13 mouse cellular contexts compared by ENCODE assay signal in genomic region chr10:62194461-62194860, GRCm38 (mm10). TPM values are rescaled to one million over a fixed set of nuclear protein-coding genes. Genes with fewer than 3 reads are reported as not detected.
A peak's percentile ranks its signal among the peaks of the same experiment; 100 is the strongest.
DNase-seq lines count a peak whose midpoint lies in the region; ATAC-seq lines count a peak whose summit lies in the region.
"Had no signal": no experiment of that assay in that cellular context is flagged by ENCODE, and none has a peak within 500 bp of the region (broad histone marks: within the 10 kb centered on the region; RNA-seq: fewer than 3 reads in every experiment).

No protein-coding gene starts in this region.

- no peak overlapping the region for H3K4me3 ChIP-seq in hindbrain, embryonic 12.5 days
- H3K4me3 ChIP-seq in hindbrain, embryonic 10.5 days = no peak overlapping the region
- H3K4me3 ChIP-seq: heart, embryonic 12.5 days had no signal

- H3K27ac ChIP-seq in hindbrain, embryonic 12.5 days = no peak overlapping the region
- no peak overlapping the region for H3K27ac ChIP-seq in hindbrain, embryonic 10.5 days

- H3K4me2 ChIP-seq in hindbrain, embryonic 12.5 days (replicated peaks) = no peak overlapping the region
- H3K4me2 ChIP-seq: heart, embryonic 12.5 days; lung, embryonic 14.5 days had no signal

- no peaks in the 10 kb centered on the region for H3K27me3 ChIP-seq in hindbrain, embryonic 12.5 days
- no peaks in the 10 kb centered on the region for H3K27me3 ChIP-seq in hindbrain, embryonic 10.5 days (ENCODE audit: insufficient read depth, poor library complexity, severe bottlenecking)
- H3K27me3 ChIP-seq: heart, embryonic 12.5 days had no signal

- H3K9ac ChIP-seq in hindbrain, embryonic 12.5 days = no peak overlapping the region
- H3K9ac ChIP-seq: heart, embryonic 12.5 days; lung, embryonic 14.5 days had no signal

- no peaks in the 10 kb centered on the region for H3K9me3 ChIP-seq in hindbrain, embryonic 12.5 days (replicated peaks)
- H3K9me3 ChIP-seq in hindbrain, embryonic 10.5 days = no peaks in the 10 kb centered on the region
- H3K9me3 ChIP-seq: heart, embryonic 12.5 days had no signal

- H3K4me1 ChIP-seq in hindbrain, embryonic 12.5 days = peaks cover 7% of the 10 kb centered on the region; the same call in 1 of the 2 replicates
- H3K4me1 ChIP-seq in hindbrain, embryonic 10.5 days (replicated peaks) = peaks cover 30% of the 10 kb centered on the region

- 66% methylated on average over 5 of the region's 5 CpGs for WGBS in hindbrain, embryonic 12.5 days
- 80% methylated on average over 5 of the region's 5 CpGs for WGBS in hindbrain, embryonic 10.5 days

- no peaks in the 10 kb centered on the region for H3K36me3 ChIP-seq in hindbrain, embryonic 12.5 days
- no peaks in the 10 kb centered on the region for H3K36me3 ChIP-seq in hindbrain, embryonic 10.5 days
- H3K36me3 ChIP-seq: heart, embryonic 12.5 days had no signal

- DNase-seq in hindbrain, embryonic 10.5 days (ENCODE audit: low spot score) = no peak
- peak; percentile 49 for DNase-seq in cerebellum, adult 9-10 months
- peak; percentile 88 for DNase-seq in layer of hippocampus, adult 9-11 months
- DNase-seq in retina, postnatal 7 days (ENCODE audit: low read depth, low spot score) = peak; percentile 20
- no peak for DNase-seq in heart, adult 9 months (ENCODE audit: low spot score in 2 of 2)
- no peak for DNase-seq in gastrocnemius, adult 8-10 months (ENCODE audit: low spot score in 2 of 2)
- no peak for DNase-seq in ovary, postnatal 36 days (ENCODE audit: low spot score)
- DNase-seq: kidney, postnatal 4 days; lung, embryonic 14.5 days had no signal

- ATAC-seq in hindbrain, embryonic 12.5 days (ENCODE audit: low FRiP score) = peak; percentile 53
- ATAC-seq: activated CD4-positive, CD25-positive, alpha-beta regulatory T cell, adult 4 months had no signal

RNA-seq across cellular contexts. Expression of gene Tspan15, which starts 36.6 kb away (rescaled TPM):
- 15.7 and 16.0 TPM in 2 replicates for polyA plus RNA-seq in hindbrain, embryonic 12.5 days (2016; fragmentation: Nextera tagmentation; extraction: Ambion mirVana)
- 18.6 and 18.8 TPM in 2 replicates for polyA plus RNA-seq in hindbrain, embryonic 10.5 days (2016; fragmentation: Nextera tagmentation; extraction: Ambion mirVana)
- 1 to 10 TPM; 4.6 to 7.3 (median 5.1) TPM for total RNA-seq in gastrocnemius, adult 8-10 months (2022)

RNA-seq across cellular contexts. Expression of gene Fam241b, which starts 50.7 kb away (rescaled TPM):
- 47.5 and 50.0 TPM in 2 replicates for polyA plus RNA-seq in hindbrain, embryonic 12.5 days (2016; fragmentation: Nextera tagmentation; extraction: Ambion mirVana)
- polyA plus RNA-seq in hindbrain, embryonic 10.5 days (2016; fragmentation: Nextera tagmentation; extraction: Ambion mirVana) = 22.7 and 23.0 TPM in 2 replicates
- total RNA-seq in gastrocnemius, adult 8-10 months (2022) = 1 to 10 TPM; 1.7 to 3.0 (median 2.5) TPM

RNA-seq across cellular contexts. Expression of gene Tacr2, which starts 57.8 kb away (rescaled TPM):
- polyA plus RNA-seq in hindbrain, embryonic 12.5 days (2016; fragmentation: Nextera tagmentation; extraction: Ambion mirVana) = not detected in 2 replicates
- polyA plus RNA-seq in hindbrain, embryonic 10.5 days (2016; fragmentation: Nextera tagmentation; extraction: Ambion mirVana) = not detected in 2 replicates
- not detected for total RNA-seq in gastrocnemius, adult 8-10 months (2022)
- total RNA-seq: common myeloid progenitor, adult 5-6 weeks had no signal
- polyA plus RNA-seq: activated CD4-positive, CD25-positive, alpha-beta regulatory T cell, adult 4 months; heart, embryonic 12.5 days had no signal

Comparison
In these comparisons a context has a peak if more than half of its experiments do, and no peak if none do; other contexts are left out.
1. DNase-seq: peak in cerebellum, adult 9-10 months (single experiment), layer of hippocampus, adult 9-11 months (single experiment) and retina, postnatal 7 days (single experiment); none in hindbrain, embryonic 10.5 days (single experiment), heart, adult 9 months (0 of 2), gastrocnemius, adult 8-10 months (0 of 2) and ovary, postnatal 36 days (single experiment).